Mouse (Mus musculus): ENCODE data around the gene Phospho2.

DNA sequence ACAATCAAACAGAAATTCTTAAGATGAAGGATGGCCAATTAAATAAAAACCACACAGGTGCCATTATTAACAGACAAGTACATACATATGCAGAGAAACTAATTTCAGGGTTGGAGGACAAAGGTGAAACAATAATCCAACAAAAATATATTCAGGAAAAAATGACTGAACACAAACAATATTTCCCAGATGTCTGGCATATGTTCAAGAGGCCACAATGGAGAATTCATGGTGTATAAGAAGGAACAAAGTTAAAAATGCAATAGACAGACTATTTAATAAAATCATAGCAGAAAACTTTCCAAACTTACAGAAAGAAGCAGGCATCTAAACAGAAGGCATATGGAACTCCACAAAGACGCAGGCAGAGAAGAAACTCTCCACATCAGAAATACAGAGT lies 24.7 kb upstream of the Phospho2 start:
- TF ChIP-seq GATA1 (IDR thresholded peaks at IDR 0.05; ENCODE audit: borderline replicate concordance, low read length) (no peak), FLI1 (IDR thresholded peaks at IDR 0.05; ENCODE audit: low read length) (no peak)
